Mouse (Mus musculus) ZHBTc4 (cell line): ENCODE measurements around the gene Ugt1a6a.
"Not testable (repeated sequence)": the region's sequence is repeated elsewhere in the genome, so short reads cannot be mapped to it uniquely, and the experiment has no call there.

Experiments
- DNase-seq: peaks from one replicate; pipeline ENCODE4 v3.0.0-alpha.2; 2011; ENCODE audit warnings: low read depth, low spot score

Ugt1a6a gene

DNA sequence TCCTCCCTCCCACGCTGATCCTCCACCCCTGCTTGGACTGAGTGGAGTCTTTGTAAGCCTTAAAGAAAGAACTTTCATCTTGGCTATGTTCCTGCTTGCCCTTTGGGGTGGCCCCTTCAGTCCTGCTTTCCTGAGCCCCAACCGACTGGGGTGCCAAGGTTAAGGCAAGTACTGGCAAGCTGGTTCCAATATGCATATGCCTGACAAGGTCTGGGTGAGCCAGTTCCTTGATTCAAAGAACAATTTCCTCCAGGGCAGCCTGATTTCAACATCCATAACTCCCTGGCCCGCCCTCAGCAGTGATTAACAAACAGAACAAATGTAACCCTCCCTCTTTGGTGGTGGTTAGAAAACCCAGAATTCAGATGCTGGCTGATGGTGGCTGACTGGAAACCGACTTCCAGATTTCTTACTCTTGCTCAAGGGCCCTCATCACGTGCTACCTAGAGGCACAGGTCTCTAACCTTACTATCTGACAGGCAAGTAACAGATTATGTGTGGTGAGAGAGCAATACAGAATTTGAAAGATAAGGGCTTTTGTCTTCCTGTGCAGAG lies at the start of gene Ugt1a6a:
Gene Ugt1a6a (plus strand): TSS at position 353 of the 555 bp plus-strand sequence.
- not testable (repeated sequence) for DNase-seq

DNA sequence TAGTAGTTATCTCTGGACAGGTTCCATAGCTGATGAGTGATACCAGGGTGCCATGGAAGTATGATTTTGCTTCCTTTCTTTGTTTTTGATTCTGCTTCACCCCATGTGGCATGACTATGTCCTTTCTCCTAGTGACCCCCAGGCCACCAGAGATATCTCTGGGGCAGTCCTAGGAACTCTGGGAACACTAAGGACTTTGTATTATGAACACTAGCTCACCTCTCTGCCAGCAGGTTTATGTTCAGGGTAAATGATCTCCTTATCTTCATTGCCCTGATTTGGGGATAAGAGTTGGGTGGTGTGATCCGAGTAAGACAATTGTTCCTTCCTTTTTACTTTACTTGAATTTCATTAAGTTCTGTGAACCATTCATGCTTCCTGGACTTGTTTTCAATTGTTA lies 48.5 kb upstream of the Ugt1a6a start:
- no peak for DNase-seq

GRCm38 (mm10) chr1:88087513-88087912 lies 47.1 kb upstream of the Ugt1a6a start, which contains the start of gene Ugt1a8:
TSS of gene Ugt1a8 (plus strand) at chr1:88087813.
- DNase-seq: no peak

DNA sequence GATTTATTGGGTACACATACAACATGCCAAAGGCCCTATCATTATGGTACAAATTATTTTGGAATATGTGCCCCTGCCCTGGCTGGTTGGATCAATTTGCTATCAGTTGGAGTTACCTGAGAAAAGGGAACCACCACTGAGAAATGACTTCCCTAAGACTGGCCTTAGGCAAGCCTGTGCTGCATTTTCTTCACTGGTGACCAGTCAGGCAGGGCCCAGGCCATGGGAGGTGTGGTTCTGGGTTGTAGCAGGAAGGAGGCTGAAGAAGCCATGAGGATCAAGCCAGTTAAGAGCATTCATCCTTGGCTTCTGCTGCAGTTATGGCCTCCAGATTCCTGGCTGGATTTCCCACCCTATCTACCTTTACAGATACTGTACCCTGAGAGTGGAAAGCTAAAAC lies 42.3 kb upstream of the Ugt1a6a start:
- no peak for DNase-seq

- DNase-seq: peak; percentile 39
Measured at GRCm38 (mm10) chr1:88094270-88094676, 40.3 kb upstream of the Ugt1a6a start.

DNA sequence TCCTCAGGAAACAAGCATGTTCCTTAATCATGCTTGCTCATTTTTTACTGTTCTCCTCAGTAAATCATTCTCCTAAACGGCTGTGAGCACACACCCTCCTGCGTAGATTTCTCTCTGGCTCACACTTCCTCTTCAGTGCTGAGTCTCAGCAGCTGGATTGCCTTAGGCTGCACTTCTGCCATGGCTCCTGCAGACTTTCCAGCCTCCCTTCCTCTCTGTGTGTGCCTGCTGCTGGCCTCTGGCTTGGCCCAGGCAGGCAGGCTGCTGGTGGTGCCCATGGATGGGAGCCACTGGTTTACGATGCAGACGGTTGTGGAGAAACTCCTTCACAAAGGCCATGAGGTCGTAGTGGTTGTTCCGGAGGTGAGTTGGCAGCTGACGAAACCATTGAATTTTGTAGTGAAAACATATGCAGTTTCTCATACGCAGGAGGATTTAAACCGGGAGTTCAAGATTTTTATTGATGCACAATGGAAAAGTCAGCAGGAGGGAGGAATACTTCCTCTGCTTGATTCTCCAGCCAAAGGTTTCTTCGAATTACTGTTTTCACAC lies 39.6 kb upstream of the Ugt1a6a start, which contains the start of gene Ugt1a7c:
Gene Ugt1a7c (plus strand): TSS at position 122 of the 552 bp plus-strand sequence.
- DNase-seq: no peak

DNA sequence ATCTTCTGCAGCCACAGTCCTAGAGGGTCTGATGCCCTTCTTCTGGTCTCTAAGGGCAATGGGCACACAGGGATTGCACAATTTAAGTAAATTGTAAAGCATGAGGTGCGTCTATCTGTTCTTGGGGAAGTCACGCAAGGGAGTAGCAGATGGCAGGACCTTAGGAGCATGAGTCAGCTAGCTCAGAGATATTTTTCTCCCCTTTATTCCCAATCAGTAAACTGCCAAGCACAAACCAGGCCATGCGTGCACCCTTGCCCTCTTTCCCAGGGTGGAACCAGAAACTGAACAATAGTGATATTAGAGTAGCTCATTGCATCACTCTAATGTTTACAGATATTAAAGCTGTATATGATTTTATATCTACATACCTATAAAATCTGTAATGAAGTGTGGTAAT lies 36.1 kb upstream of the Ugt1a6a start:
- DNase-seq: not testable (repeated sequence)

DNA sequence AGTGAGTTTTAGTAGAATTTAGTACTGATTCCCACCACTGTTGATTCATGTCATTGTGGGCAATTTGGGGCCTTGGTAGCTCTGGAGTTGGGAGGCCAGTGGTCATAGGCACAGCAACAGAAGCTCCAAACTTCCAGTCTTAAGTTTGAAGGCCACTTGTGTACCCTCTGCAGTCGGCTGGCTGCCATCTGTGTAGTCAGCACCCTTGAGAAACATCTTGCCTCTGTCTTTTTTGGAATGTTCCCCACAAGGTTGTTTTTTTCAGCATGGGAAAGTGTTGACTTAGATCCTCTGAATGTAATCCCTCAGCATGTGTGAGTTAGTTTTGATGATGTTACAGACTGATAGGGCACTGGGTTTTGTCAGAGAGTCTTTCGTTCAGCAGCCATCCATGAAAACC lies 34.9 kb upstream of the Ugt1a6a start:
- not testable (repeated sequence) for DNase-seq

DNA sequence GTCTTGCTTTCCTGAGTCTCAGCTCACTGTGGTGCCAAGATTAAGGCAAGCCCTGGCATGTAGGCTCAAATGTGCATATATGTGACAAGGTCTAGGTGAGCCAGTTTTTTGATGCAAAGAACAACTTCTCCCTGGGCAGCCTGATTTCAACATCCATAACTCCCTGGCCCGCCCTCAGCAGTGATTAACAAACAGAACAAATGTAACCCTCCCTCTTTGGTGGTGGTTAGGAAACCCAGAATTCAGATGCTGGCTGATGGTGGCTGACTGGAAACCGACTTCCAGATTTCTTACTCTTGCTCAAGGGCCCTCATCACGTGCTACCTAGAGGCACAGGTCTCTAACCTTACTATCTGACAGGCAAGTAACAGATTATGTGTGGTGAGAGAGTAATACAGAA lies 31.6 kb upstream of the Ugt1a6a start, which contains the start of gene Ugt1a6b:
Gene Ugt1a6b (plus strand): TSS at position 234 of the 400 bp plus-strand sequence.
- not testable (repeated sequence) for DNase-seq

GRCm38 (mm10) chr1:88103697-88104468 lies 30.7 kb upstream of the Ugt1a6a start:
- DNase-seq: not testable (repeated sequence)

DNA sequence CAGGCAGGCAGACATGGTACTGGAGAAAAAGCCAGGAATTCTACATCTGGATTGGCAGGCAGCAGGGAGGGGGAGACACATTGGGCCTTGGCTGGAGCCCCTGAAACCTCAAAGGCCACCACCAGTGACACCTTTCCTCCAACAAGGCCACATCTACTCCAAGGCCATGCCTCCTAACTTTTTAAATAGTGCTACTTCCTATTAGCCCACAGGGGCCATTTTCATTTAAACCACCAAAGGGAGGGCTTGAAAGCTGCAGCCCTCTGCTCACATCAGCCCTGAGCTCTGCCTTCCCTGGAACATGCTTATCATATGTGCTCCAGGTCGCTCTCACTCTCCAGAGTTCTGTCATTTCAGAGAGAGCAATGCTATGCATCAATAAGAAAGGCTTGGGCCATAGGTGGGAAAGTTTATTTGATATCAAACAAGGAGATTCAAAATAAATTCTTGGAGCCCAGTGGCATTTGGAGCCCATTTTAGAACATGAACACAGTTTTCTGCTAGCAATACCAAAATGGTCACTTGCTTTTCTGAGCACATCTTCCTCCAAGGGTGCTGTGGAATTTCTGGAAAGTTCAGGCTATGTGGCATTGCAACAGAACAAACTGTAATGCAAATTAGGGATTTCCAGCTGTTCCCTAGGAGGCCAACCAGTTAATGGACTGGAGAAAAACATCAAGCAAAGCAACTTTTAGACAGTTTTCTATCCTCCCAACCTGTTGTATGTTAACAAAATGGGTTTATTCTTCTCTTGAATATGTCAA lies 29.8 kb upstream of the Ugt1a6a start:
- DNase-seq: no peak

GRCm38 (mm10) chr1:88105656-88106055 lies 29.0 kb upstream of the Ugt1a6a start:
- DNase-seq: no peak

GRCm38 (mm10) chr1:88109027-88109557 lies 25.5 kb upstream of the Ugt1a6a start:
- DNase-seq: not testable (repeated sequence)

DNA sequence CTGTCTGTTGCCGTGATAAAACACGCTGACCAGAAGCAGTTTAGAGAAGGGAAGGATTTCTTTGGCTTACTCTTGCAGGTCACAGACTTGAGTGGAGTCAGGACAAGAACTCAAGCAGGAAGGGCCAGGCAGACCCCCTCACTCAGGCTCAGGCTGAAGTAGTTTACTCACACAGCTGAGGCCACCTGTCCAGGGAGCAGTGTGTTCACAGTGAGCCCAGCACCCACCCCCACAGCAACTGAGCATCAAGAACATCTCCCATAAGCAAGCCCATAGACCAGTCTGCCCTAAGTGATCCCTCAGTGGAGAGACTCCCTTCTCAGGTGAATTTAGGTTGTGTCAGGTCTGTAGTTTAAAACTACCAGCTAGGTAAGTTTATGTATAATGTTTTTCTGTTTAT lies 25.0 kb upstream of the Ugt1a6a start:
- not testable (repeated sequence) for DNase-seq

GRCm38 (mm10) chr1:88112769-88113168 lies 21.8 kb upstream of the Ugt1a6a start:
- DNase-seq: not testable (repeated sequence)

- DNase-seq: not testable (repeated sequence)
Measured at GRCm38 (mm10) chr1:88120550-88120949, 14.1 kb upstream of the Ugt1a6a start.

DNA sequence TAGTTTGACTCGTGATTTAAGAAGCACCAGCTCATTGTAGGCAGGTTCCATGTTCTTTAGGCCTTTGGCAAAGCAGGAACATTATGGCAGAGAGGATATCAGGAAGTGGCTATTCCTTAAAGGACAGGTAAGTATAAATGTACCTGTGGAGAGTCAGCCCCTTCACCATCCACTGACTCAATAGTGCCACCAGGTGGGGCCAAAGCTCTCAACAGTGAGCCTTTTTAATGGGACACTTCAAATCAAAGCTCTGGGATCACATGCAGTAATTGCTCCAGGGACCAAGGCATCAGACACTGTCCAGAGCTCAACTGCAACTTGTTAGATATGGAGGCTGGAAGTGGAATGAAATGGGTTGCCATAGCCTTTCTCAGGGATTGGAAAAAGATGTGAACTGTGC lies 13.1 kb upstream of the Ugt1a6a start:
- peak; percentile 26 for DNase-seq

DNA sequence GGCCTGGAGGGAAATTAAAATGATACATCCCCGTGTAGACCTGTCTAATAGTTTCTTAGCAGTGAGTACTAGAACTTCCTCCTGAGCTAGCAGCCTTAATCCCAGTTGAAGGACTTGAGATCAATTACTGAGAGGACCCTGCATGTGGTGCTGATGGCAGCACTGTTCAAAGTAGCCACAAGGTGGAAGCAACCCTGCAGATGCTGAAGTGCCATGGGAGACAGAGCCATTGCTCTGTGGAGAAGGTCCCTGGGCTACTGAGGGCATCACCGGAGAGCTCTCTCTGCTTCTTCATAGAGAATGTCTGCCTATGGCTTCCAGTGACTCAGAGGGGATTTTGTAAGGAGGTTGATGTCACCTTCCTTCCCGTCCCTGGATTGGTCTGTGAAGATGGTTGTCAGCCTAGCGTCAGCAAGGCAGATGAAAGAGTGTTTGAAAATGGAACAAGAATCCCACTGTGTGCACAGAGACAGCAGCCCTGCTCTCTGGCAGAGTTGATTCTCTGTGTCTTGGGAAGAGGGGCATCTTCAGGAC lies 8.7 kb upstream of the Ugt1a6a start:
- not testable (repeated sequence) for DNase-seq

GRCm38 (mm10) chr1:88129091-88129490 lies 5.5 kb upstream of the Ugt1a6a start:
- DNase-seq: not testable (repeated sequence)

- DNase-seq: not testable (repeated sequence)
Measured at GRCm38 (mm10) chr1:88130223-88130622, 4.4 kb upstream of the Ugt1a6a start.

GRCm38 (mm10) chr1:88133908-88134456 lies 627 bp upstream of the Ugt1a6a start:
- no peak for DNase-seq
